33 mouse cellular contexts compared by ENCODE assay signal in genomic region chr10:99117876-99118275, GRCm38 (mm10). TPM values are rescaled to one million over a fixed set of nuclear protein-coding genes. Genes with fewer than 3 reads are reported as not detected.
DNase-seq lines count a peak whose midpoint lies in the region; ATAC-seq and TF ChIP-seq lines count a peak whose summit lies in the region.
"Had no signal": no experiment of that assay in that cellular context is flagged by ENCODE, and none has a peak within 500 bp of the region (broad histone marks: within the 10 kb centered on the region; RNA-seq: fewer than 3 reads in every experiment).

No protein-coding gene starts in this region.

- no peaks in the 10 kb centered on the region for H3K9me3 ChIP-seq in kidney, embryonic 16.5 days (ENCODE audit: low read length)
- no peaks in the 10 kb centered on the region for H3K9me3 ChIP-seq in lung, postnatal 0 days (ENCODE audit: low read length)
- H3K9me3 ChIP-seq in intestine, postnatal 0 days (ENCODE audit: control insufficient read depth), result no peaks in the 10 kb centered on the region
- H3K9me3 ChIP-seq in stomach, postnatal 0 days (ENCODE audit: control insufficient read depth, low read length), result no peaks in the 10 kb centered on the region
- H3K9me3 ChIP-seq: embryonic facial prominence, embryonic 10.5 days; embryonic facial prominence, embryonic 15.5 days; forebrain, embryonic 13.5 days; hindbrain, embryonic 10.5 days; hindbrain, embryonic 15.5 days; limb, embryonic 12.5 days had no signal

- peaks cover 46% of the 10 kb centered on the region for H3K4me1 ChIP-seq in kidney, embryonic 16.5 days (ENCODE audit: insufficient read depth, low read length)
- H3K4me1 ChIP-seq in lung, postnatal 0 days (ENCODE audit: insufficient read depth, low read depth, low read length), result 0 out of 2 replicates have a peak, but pooled peaks cover 4% of the 10 kb centered on the region
- H3K4me1 ChIP-seq in intestine, postnatal 0 days (replicated peaks; ENCODE audit: control insufficient read depth, insufficient read depth, low read length), result peaks cover 5% of the 10 kb centered on the region; the same call in 1 of the 2 replicates
- peaks cover 6% of the 10 kb centered on the region; the same call in 1 of the 2 replicates for H3K4me1 ChIP-seq in stomach, postnatal 0 days (replicated peaks; ENCODE audit: control insufficient read depth, insufficient read depth)
- H3K4me1 ChIP-seq: forebrain, embryonic 13.5 days had no signal

- TF ChIP-seq EP300 in lung, postnatal 0 days (IDR thresholded peaks at IDR 0.05), result no peak
- no peak for TF ChIP-seq EP300 in stomach, postnatal 0 days (optimal IDR thresholded peaks at IDR 0.05)

- H3K27ac ChIP-seq in kidney, embryonic 16.5 days (ENCODE audit: low read length), result peak overlapping the region; percentile 29; the same call in 1 of the 2 replicates
- no peak overlapping the region for H3K27ac ChIP-seq in lung, postnatal 0 days (ENCODE audit: low read length)
- peak overlapping the region; percentile 79 for H3K27ac ChIP-seq in intestine, postnatal 0 days (ENCODE audit: low read depth, low read length)
- peak overlapping the region; percentile 81 for H3K27ac ChIP-seq in stomach, postnatal 0 days (replicated peaks)
- H3K27ac ChIP-seq: embryonic facial prominence, embryonic 10.5 days; embryonic facial prominence, embryonic 15.5 days; forebrain, embryonic 13.5 days; hindbrain, embryonic 10.5 days; hindbrain, embryonic 15.5 days; liver, embryonic 14.5 days had no signal

- H3K27me3 ChIP-seq in kidney, embryonic 16.5 days (ENCODE audit: insufficient read depth, low read length), result no peaks in the 10 kb centered on the region
- no peaks in the 10 kb centered on the region for H3K27me3 ChIP-seq in lung, postnatal 0 days (replicated peaks; ENCODE audit: insufficient read depth, low read length)
- H3K27me3 ChIP-seq in intestine, postnatal 0 days (replicated peaks; ENCODE audit: control insufficient read depth, insufficient read depth, low read length), result no peaks in the 10 kb centered on the region
- no peaks in the 10 kb centered on the region for H3K27me3 ChIP-seq in stomach, postnatal 0 days (ENCODE audit: control insufficient read depth, insufficient read depth, low read length)
- H3K27me3 ChIP-seq: embryonic facial prominence, embryonic 15.5 days; forebrain, embryonic 13.5 days; hindbrain, embryonic 15.5 days; limb, embryonic 12.5 days had no signal

- ATAC-seq in kidney, embryonic 16.5 days (ENCODE audit: low FRiP score, low TSS enrichment), result no peak
- no peak for ATAC-seq in lung, postnatal 0 days
- peak; percentile 71 for ATAC-seq in intestine, postnatal 0 days
- ATAC-seq in stomach, postnatal 0 days (ENCODE audit: low FRiP score, low TSS enrichment), result peak; percentile 41
- ATAC-seq: forebrain, embryonic 13.5 days; midbrain, embryonic 16.5 days had no signal

- H3K4me3 ChIP-seq in kidney, embryonic 16.5 days (ENCODE audit: low read length), result no peak overlapping the region
- H3K4me3 ChIP-seq in lung, postnatal 0 days (ENCODE audit: low read depth, low read length), result no peak overlapping the region
- no peak overlapping the region for H3K4me3 ChIP-seq in intestine, postnatal 0 days (ENCODE audit: low read depth, low read length)
- H3K4me3 ChIP-seq in stomach, postnatal 0 days (ENCODE audit: low read depth, low read length), result no peak overlapping the region
- H3K4me3 ChIP-seq: embryonic facial prominence, embryonic 10.5 days; embryonic facial prominence, embryonic 15.5 days; forebrain, embryonic 13.5 days; hindbrain, embryonic 10.5 days; hindbrain, embryonic 15.5 days; limb, embryonic 12.5 days had no signal

- no peak overlapping the region for H3K9ac ChIP-seq in kidney, embryonic 16.5 days (replicated peaks; ENCODE audit: low read length)
- H3K9ac ChIP-seq in lung, postnatal 0 days (replicated peaks; ENCODE audit: low read depth), result no peak overlapping the region
- H3K9ac ChIP-seq in intestine, postnatal 0 days (ENCODE audit: low read depth, low read length), result no peak overlapping the region
- no peak overlapping the region for H3K9ac ChIP-seq in stomach, postnatal 0 days (ENCODE audit: low read length)
- H3K9ac ChIP-seq: embryonic facial prominence, embryonic 15.5 days; forebrain, embryonic 13.5 days; hindbrain, embryonic 15.5 days; limb, embryonic 12.5 days; liver, embryonic 14.5 days; lung, embryonic 14.5 days had no signal

- 50% methylated on average over 10 of the region's 10 CpGs for WGBS in kidney, embryonic 16.5 days
- 39% methylated on average over 10 of the region's 10 CpGs for WGBS in lung, postnatal 0 days
- WGBS in intestine, postnatal 0 days, result 26% methylated on average over 10 of the region's 10 CpGs
- 34% methylated on average over 10 of the region's 10 CpGs for WGBS in stomach, postnatal 0 days

- H3K36me3 ChIP-seq in kidney, embryonic 16.5 days (ENCODE audit: insufficient read depth, low read length), result no peaks in the 10 kb centered on the region
- no peaks in the 10 kb centered on the region for H3K36me3 ChIP-seq in lung, postnatal 0 days (ENCODE audit: insufficient read depth, low read length)
- H3K36me3 ChIP-seq in intestine, postnatal 0 days (ENCODE audit: control insufficient read depth, insufficient read depth), result no peaks in the 10 kb centered on the region
- H3K36me3 ChIP-seq in stomach, postnatal 0 days (ENCODE audit: control insufficient read depth, insufficient read depth, low read length), result no peaks in the 10 kb centered on the region
- H3K36me3 ChIP-seq: embryonic facial prominence, embryonic 10.5 days; embryonic facial prominence, embryonic 15.5 days; hindbrain, embryonic 10.5 days; hindbrain, embryonic 15.5 days; limb, embryonic 12.5 days had no signal

- TF ChIP-seq CTCF in lung, postnatal 0 days (IDR thresholded peaks at IDR 0.05), result no peak
- TF ChIP-seq CTCF in intestine, postnatal 0 days (IDR thresholded peaks at IDR 0.05; ENCODE audit: low read depth), result no peak
- no peak for TF ChIP-seq CTCF in stomach, postnatal 0 days (IDR thresholded peaks at IDR 0.05; ENCODE audit: low read depth)

- 0 out of 2 replicates have a peak overlapping the region, but pooled peaks have one; percentile 22 for H3K4me2 ChIP-seq in kidney, embryonic 16.5 days (replicated peaks; ENCODE audit: low read depth, low read length)
- H3K4me2 ChIP-seq in lung, postnatal 0 days (replicated peaks; ENCODE audit: low read depth, low read length), result no peak overlapping the region
- H3K4me2 ChIP-seq in intestine, postnatal 0 days (replicated peaks; ENCODE audit: low read depth), result 0 out of 2 replicates have a peak overlapping the region, but pooled peaks have one; percentile 24
- H3K4me2 ChIP-seq in stomach, postnatal 0 days (replicated peaks; ENCODE audit: low read depth), result no peak overlapping the region
- H3K4me2 ChIP-seq: embryonic facial prominence, embryonic 15.5 days; forebrain, embryonic 13.5 days; hindbrain, embryonic 15.5 days; lung, embryonic 14.5 days; midbrain, embryonic 11.5 days had no signal

- DNase-seq in kidney, adult 11 months, result no peak
- DNase-seq in lung, postnatal 0 days (ENCODE audit: low spot score), result peak; percentile 64
- no peak for DNase-seq in lung, postnatal 25 days (ENCODE audit: low spot score)
- DNase-seq in stomach, postnatal 0 days (ENCODE audit: low spot score), result peak; percentile 61
- no peak for DNase-seq in gastrocnemius, postnatal 4 days (ENCODE audit: low spot score in 2 of 2)
- DNase-seq in cerebellum, adult 9-10 months, result no peak
- DNase-seq: adrenal gland, postnatal 14 days; cerebellum, adult 18-20 months; cerebellum, postnatal 14 days; gastrocnemius, postnatal 14 days; heart, adult 18-20 months; heart, postnatal 14 days; kidney, postnatal 10 days; layer of hippocampus, adult 9-11 months; lung, embryonic 14.5 days; lung, postnatal 36 days; right cerebral cortex, postnatal 4 days had no signal

RNA-seq across cellular contexts. Expression of gene Phxr2, which starts 8.2 kb away (rescaled TPM):
- not detected in 2 replicates for polyA plus RNA-seq in kidney, embryonic 16.5 days (2015; fragmentation: Nextera tagmentation; extraction: Ambion mirVana)
- polyA plus RNA-seq in lung, postnatal 0 days (2015; fragmentation: Nextera tagmentation; extraction: Ambion mirVana), result not detected in 2 replicates
- polyA plus RNA-seq in intestine, postnatal 0 days (2015; fragmentation: Nextera tagmentation; extraction: Ambion mirVana), result not detected in 2 replicates
- not detected in 2 replicates for polyA plus RNA-seq in stomach, postnatal 0 days (2015; fragmentation: Nextera tagmentation; extraction: Ambion mirVana)
- not detected for total RNA-seq in gastrocnemius, postnatal 4 days (2021)
- total RNA-seq: adrenal gland, postnatal 14 days; gastrocnemius, postnatal 14 days; heart, adult 18-20 months; heart, postnatal 14 days; left cerebral cortex, postnatal 10 days; megakaryocyte, adult 5-6 weeks had no signal
- polyA plus RNA-seq: embryonic facial prominence, embryonic 15.5 days; forebrain, embryonic 13.5 days; heart, embryonic 14.5 days; hindbrain, embryonic 10.5 days; hindbrain, embryonic 15.5 days; inflammation-experienced regulatory T-cells, adult 6 months; liver, embryonic 14.5 days; lung, embryonic 14.5 days; midbrain, embryonic 11.5 days; midbrain, embryonic 16.5 days; neural tube, embryonic 11.5 days had no signal

RNA-seq across cellular contexts. Expression of gene Galnt4, which starts 9.9 kb away (rescaled TPM):
- polyA plus RNA-seq in kidney, embryonic 16.5 days (2015; fragmentation: Nextera tagmentation; extraction: Ambion mirVana), result 12.2 and 13.2 TPM in 2 replicates
- polyA plus RNA-seq in lung, postnatal 0 days (2015; fragmentation: Nextera tagmentation; extraction: Ambion mirVana), result 8.0 and 8.9 TPM in 2 replicates
- 12.9 and 13.2 TPM in 2 replicates for polyA plus RNA-seq in intestine, postnatal 0 days (2015; fragmentation: Nextera tagmentation; extraction: Ambion mirVana)
- polyA plus RNA-seq in stomach, postnatal 0 days (2015; fragmentation: Nextera tagmentation; extraction: Ambion mirVana), result 34.0 and 34.9 TPM in 2 replicates
- total RNA-seq in gastrocnemius, postnatal 4 days (2021), result 1 to 10 TPM; 9.1 TPM

RNA-seq across cellular contexts. Expression of gene Poc1b, which starts 11.0 kb away (rescaled TPM):
- 20.6 and 23.9 TPM in 2 replicates for polyA plus RNA-seq in kidney, embryonic 16.5 days (2015; fragmentation: Nextera tagmentation; extraction: Ambion mirVana)
- polyA plus RNA-seq in lung, postnatal 0 days (2015; fragmentation: Nextera tagmentation; extraction: Ambion mirVana), result 6.1 and 6.2 TPM in 2 replicates
- 6.9 and 8.5 TPM in 2 replicates for polyA plus RNA-seq in intestine, postnatal 0 days (2015; fragmentation: Nextera tagmentation; extraction: Ambion mirVana)
- polyA plus RNA-seq in stomach, postnatal 0 days (2015; fragmentation: Nextera tagmentation; extraction: Ambion mirVana), result 6.7 and 9.4 TPM in 2 replicates
- total RNA-seq in gastrocnemius, postnatal 4 days (2021), result 10 to 100 TPM in 1 of 2 experiments, 1 to 10 TPM in 1; 8.1 to 10.4 TPM

Comparison
In these comparisons a context has a peak if more than half of its experiments do, and no peak if none do; other contexts are left out.
1. DNase-seq: peak in lung, postnatal 0 days (single experiment) and stomach, postnatal 0 days (single experiment); none in kidney, adult 11 months (single experiment), lung, postnatal 25 days (single experiment), gastrocnemius, postnatal 4 days (0 of 2) and cerebellum, adult 9-10 months (single experiment).
2. ATAC-seq: peak in intestine, postnatal 0 days (single experiment) and stomach, postnatal 0 days (single experiment); none in kidney, embryonic 16.5 days (single experiment) and lung, postnatal 0 days (single experiment).
3. H3K4me2 ChIP-seq: peak in kidney, embryonic 16.5 days (single experiment) and intestine, postnatal 0 days (single experiment); none in lung, postnatal 0 days (single experiment) and stomach, postnatal 0 days (single experiment).